Mouse (Mus musculus) ES-E14 (cell line): ENCODE results near the gene Gabpb2.

Source experiments
- ZC3H11A ChIP-seq: IDR thresholded peaks from 2 replicates; pipeline ENCODE4 v1.6.1; 2012; ENCODE audit warnings: low read depth, mild to moderate bottlenecking, inconsistent platforms, low read length, borderline replicate concordance
- ZNF384 ChIP-seq: IDR thresholded peaks from 2 replicates; pipeline ENCODE4 v1.6.1; 2012; ENCODE audit warnings: low read depth, low read length, inconsistent platforms

- no peak for TF ChIP-seq ZNF384
- no peak for TF ChIP-seq ZC3H11A
Observed at GRCm38 (mm10) chr3:95246465-95247231, 28.9 kb upstream of the Gabpb2 start.
